Mouse (Mus musculus) lung, embryonic 15.5 days (tissue): ENCODE data around the gene S100a8. TPM values are rescaled to one million over a fixed set of nuclear protein-coding genes. Genes with fewer than 3 reads are reported as not detected.
A peak's percentile ranks its signal among the peaks of the same experiment; 100 is the strongest.

Source experiments
- ATAC-seq: fragments of 200-750 bp; cut with Nextera tagmentation; 2 replicates; pipeline ENCODE4 v1.8.0; 2017; ENCODE audit warnings: moderate number of reproducible peaks, borderline replicate concordance; ENCODE audit not compliant: low FRiP score, low TSS enrichment; ENCODE audit errors: extremely low read depth
- H3K27ac ChIP-seq: fragments of 300-500 bp; sonication (generic); 2 replicates; pipeline ENCODE4 v1.5.1; 2015; ENCODE audit warnings: moderate library complexity, mild to moderate bottlenecking, inconsistent platforms
- H3K27me3 ChIP-seq: fragments of 300-500 bp; sonication (generic); 2 replicates; pipeline ENCODE4 v1.6.1; 2015; ENCODE audit warnings: inconsistent platforms
- H3K36me3 ChIP-seq: fragments of 300-500 bp; sonication (generic); 2 replicates; pipeline ENCODE4 v1.6.1; 2015; ENCODE audit warnings: inconsistent platforms
- H3K4me1 ChIP-seq: fragments of 300-500 bp; sonication (generic); 2 replicates; pipeline ENCODE4 v1.6.1; 2015; ENCODE audit warnings: inconsistent platforms
- H3K4me2 ChIP-seq: fragments of 300-500 bp; sonication (generic); 2 replicates; pipeline ENCODE4 v1.6.1; 2015; ENCODE audit warnings: inconsistent platforms, mild to moderate bottlenecking, moderate library complexity
- H3K4me3 ChIP-seq: fragments of 300-500 bp; sonication (generic); 2 replicates; pipeline ENCODE4 v1.5.1; 2015; ENCODE audit warnings: mild to moderate bottlenecking, inconsistent platforms
- H3K9ac ChIP-seq: fragments of 300-500 bp; sonication (generic); 2 replicates; pipeline ENCODE4 v1.6.1; 2015; ENCODE audit warnings: inconsistent platforms
- H3K9me3 ChIP-seq: fragments of 300-500 bp; sonication (generic); 2 replicates; pipeline ENCODE4 v1.6.1; 2016; ENCODE audit warnings: inconsistent platforms
- WGBS: fragments of 180-500 bp; shearing (Covaris S2); methylation state at CpG from one replicate; pipeline ENCODE4 v1.1.7; 2015; 5-methylcytosine and 5-hydroxymethylcytosine counted together
- polyA plus RNA-seq: library from polyadenylated mRNA; unstranded; fragments of >200 nt; fragmentation: Nextera tagmentation; extraction: Ambion mirVana; gene quantifications from 2 replicates; pipeline ENCODE4 v1.2.1, GENCODE M21; 2015

S100a8 gene
- 20.9 and 28.2 TPM in 2 replicates for polyA plus RNA-seq

DNA sequence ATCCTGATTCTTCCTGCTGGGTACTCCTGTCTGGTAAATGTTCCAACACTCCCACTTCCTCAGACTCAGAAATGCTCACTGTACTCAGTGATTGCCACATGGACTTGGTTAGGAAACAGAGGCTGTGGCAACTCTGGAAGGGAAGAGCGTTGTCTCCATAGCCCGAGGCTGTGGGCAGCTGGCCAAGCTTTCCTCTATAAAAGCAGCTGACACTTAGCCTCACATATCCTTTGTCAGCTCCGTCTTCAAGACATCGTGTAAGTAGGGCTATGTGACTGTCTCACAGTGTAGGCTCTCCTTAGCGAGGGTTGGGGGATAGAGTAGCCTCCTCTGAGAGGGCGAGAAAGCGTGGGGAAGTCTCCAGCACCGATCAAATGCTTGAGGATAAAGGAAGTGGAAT, at the start of gene S100a8:
Gene S100a8, plus strand, starts transcription at position 133 of the 400 bp plus-strand sequence.
- no peak within 1 kb of the TSS for H3K4me2 ChIP-seq
- no peak within 1 kb of the TSS for H3K9ac ChIP-seq
- no peaks in the 10 kb centered on the region for H3K9me3 ChIP-seq
- H3K36me3 ChIP-seq, result no peaks in the 10 kb centered on the region
- no peaks in the 10 kb centered on the region for H3K27me3 ChIP-seq
- ATAC-seq, result peak; percentile 39; the same call in 1 of the 2 replicates
- no peak within 1 kb of the TSS for H3K27ac ChIP-seq
- 52% methylated on average over 8 of the region's 8 CpGs for WGBS
- H3K4me3 ChIP-seq, result no peak within 1 kb of the TSS
- H3K4me1 ChIP-seq, result no peaks in the 10 kb centered on the region

- Histone ChIP-seq H3K9ac (no peak overlapping the region), H3K4me1 (peaks cover 17% of the 10 kb centered on the region), H3K27ac (no peak overlapping the region), H3K36me3 (no peaks in the 10 kb centered on the region), H3K27me3 (no peaks in the 10 kb centered on the region), H3K9me3 (no peaks in the 10 kb centered on the region), H3K4me2 (no peak overlapping the region), H3K4me3 (no peak overlapping the region)
- 30% methylated on average over 7 of the region's 7 CpGs for WGBS
- no peak for ATAC-seq
Measured at GRCm38 (mm10) chr3:90621552-90621951, 47.2 kb upstream of the S100a8 start.

DNA sequence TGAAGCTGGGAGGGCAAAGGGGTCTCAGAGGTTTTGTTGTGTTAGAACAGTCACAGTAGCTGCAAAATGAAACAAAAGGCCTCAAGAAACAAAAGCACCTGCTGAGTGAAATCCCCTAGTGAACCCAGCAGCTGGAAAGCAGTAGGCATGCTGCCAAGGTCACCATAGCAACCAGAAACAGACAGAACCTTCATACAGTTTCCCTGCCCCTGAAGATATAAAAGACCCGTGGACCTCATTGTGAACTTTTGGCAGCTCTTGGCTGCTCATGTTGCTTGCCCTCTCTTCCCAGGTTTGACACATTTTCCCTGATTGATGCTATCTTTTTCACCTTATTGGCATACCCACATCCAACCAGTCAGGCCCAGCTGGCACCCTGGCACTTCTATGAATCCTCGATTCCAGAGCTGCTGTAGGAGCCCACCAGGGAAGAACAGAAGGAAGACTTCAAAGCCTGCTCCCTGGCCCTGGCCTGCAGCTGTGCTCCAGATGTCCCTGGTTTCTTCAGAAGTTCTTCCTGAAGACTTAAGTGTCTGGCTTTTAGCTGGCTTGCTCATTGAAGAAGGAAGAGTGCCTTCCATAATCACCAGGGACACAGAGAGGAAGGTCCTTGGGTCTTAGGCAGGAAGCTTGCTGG, 45.2 kb upstream of the S100a8 start:
- Histone ChIP-seq H3K4me1 (peaks cover 17% of the 10 kb centered on the region), H3K9me3 (no peaks in the 10 kb centered on the region), H3K27ac (peak overlapping the region; percentile 53), H3K4me2 (no peak overlapping the region), H3K4me3 (no peak overlapping the region), H3K9ac (no peak overlapping the region), H3K27me3 (no peaks in the 10 kb centered on the region), H3K36me3 (no peaks in the 10 kb centered on the region)
- 18% methylated on average over 2 of the region's 2 CpGs for WGBS
- peak; percentile 46; the same call in 1 of the 2 replicates for ATAC-seq

DNA sequence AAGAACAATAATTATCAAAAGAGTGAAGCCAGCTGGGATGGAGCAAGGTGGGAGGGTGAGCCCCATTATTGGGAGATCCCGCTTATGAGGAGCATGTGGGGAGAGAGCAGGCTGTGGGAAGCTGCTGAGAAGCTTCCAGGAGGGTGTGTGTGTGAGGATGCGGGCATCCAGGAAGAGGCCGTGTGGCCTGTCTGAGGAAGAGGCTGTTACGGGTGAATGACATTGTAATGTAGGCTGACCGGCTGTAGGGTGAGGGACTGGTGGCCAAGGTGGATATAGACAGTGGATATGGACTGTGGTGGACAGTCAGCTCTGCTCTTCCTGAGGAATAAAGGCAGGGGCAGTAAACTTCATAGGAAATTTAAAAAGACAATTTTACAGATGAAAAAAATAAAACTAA, 43.3 kb upstream of the S100a8 start:
- Histone ChIP-seq H3K9ac (no peak overlapping the region), H3K4me1 (peaks cover 17% of the 10 kb centered on the region), H3K36me3 (no peaks in the 10 kb centered on the region), H3K4me2 (no peak overlapping the region), H3K27me3 (no peaks in the 10 kb centered on the region), H3K27ac (peak overlapping the region; percentile 83), H3K9me3 (no peaks in the 10 kb centered on the region), H3K4me3 (no peak overlapping the region)
- 70% methylated on average over 5 of the region's 5 CpGs for WGBS
- ATAC-seq, result no peak

GRCm38 (mm10) chr3:90626266-90627021, 42.3 kb upstream of the S100a8 start:
- H3K9me3 ChIP-seq, result no peaks in the 10 kb centered on the region
- WGBS, result 36% methylated on average over 9 of the region's 9 CpGs
- peaks cover 17% of the 10 kb centered on the region for H3K4me1 ChIP-seq
- H3K9ac ChIP-seq, result no peak overlapping the region
- H3K27me3 ChIP-seq, result no peaks in the 10 kb centered on the region
- H3K36me3 ChIP-seq, result no peaks in the 10 kb centered on the region
- H3K27ac ChIP-seq, result peak overlapping the region; percentile 83
- H3K4me3 ChIP-seq, result no peak overlapping the region
- peak; percentile 19; the same call in 1 of the 2 replicates for ATAC-seq
- no peak overlapping the region for H3K4me2 ChIP-seq

DNA sequence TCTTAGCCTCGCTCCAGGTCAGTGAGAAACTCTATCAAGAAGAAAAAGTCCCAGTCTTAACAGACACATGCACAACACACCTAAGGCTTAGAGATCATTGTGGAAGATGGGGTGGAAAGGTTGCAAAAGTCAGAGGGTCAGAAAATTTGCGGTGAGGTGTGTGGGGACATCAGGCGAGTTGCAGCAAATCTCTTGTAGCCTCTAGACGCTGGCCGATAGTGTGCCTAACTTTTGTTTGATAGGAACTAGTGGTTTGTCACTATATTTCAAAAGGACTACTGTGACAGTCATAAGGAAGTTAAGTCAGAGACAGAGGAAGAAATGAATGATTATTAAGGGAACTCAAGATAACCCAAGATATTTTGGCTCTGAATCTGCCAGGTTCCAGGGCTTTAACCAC, 41.4 kb upstream of the S100a8 start:
- H3K27me3 ChIP-seq, result no peaks in the 10 kb centered on the region
- H3K4me2 ChIP-seq, result no peak overlapping the region
- no peak overlapping the region for H3K4me3 ChIP-seq
- no peak overlapping the region for H3K9ac ChIP-seq
- no peaks in the 10 kb centered on the region for H3K36me3 ChIP-seq
- WGBS, result 81% methylated on average over 5 of the region's 5 CpGs
- ATAC-seq, result no peak
- peak overlapping the region; percentile 80 for H3K27ac ChIP-seq
- H3K4me1 ChIP-seq, result peaks cover 17% of the 10 kb centered on the region
- no peaks in the 10 kb centered on the region for H3K9me3 ChIP-seq

DNA sequence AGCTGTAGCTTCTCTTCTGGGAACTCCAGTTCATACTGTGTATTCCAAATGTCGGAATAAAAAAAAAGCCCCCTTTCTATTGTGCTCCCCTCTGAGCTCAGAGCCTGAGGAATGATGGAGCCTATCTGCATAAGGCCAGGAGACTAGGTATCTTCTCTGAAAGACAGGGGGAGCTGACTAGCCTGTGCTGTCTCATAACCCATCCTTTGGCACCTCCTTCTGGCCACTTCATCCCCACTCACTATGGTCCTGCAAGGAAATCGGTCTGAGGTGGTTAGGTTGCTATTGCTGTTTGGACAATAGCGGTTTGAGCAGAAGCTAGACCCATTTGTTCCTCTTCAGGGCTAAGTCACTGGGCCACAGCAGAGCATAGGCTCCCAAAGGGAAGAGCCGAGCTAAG, 41.0 kb upstream of the S100a8 start:
- H3K4me1 ChIP-seq, result peaks cover 16% of the 10 kb centered on the region
- no peak overlapping the region for H3K4me3 ChIP-seq
- no peak for ATAC-seq
- no peak overlapping the region for H3K9ac ChIP-seq
- no peak overlapping the region for H3K4me2 ChIP-seq
- no peaks in the 10 kb centered on the region for H3K27me3 ChIP-seq
- no peak overlapping the region for H3K27ac ChIP-seq
- H3K9me3 ChIP-seq, result no peaks in the 10 kb centered on the region
- H3K36me3 ChIP-seq, result no peaks in the 10 kb centered on the region
- 58% methylated on average over 4 of the region's 4 CpGs for WGBS

DNA sequence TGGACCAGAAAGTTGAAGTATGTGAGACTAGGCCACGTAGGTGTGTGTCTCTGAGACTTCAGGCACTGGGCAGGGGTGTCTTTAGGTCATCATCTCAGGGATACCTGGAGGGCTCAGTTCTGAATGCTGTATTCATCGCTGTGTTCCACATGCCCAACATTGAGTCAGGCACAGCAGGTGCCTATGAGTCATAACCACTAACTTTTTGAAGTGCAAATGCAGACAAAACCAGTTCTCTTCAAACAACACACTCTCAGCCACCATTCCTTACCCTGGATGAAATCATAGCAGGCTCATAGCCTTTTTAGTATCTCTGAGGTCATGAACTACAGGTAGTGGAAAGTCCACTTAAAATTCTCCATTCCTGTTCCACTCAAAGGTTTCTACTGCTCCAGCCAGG, 39.5 kb upstream of the S100a8 start:
- ATAC-seq, result no peak
- H3K36me3 ChIP-seq, result no peaks in the 10 kb centered on the region
- no peaks in the 10 kb centered on the region for H3K27me3 ChIP-seq
- H3K4me3 ChIP-seq, result no peak overlapping the region
- H3K4me2 ChIP-seq, result no peak overlapping the region
- no peak overlapping the region for H3K27ac ChIP-seq
- peaks cover 1% of the 10 kb centered on the region; the same call in 1 of the 2 replicates for H3K4me1 ChIP-seq
- WGBS, result 60% methylated on average over 2 of the region's 2 CpGs
- no peak overlapping the region for H3K9ac ChIP-seq
- no peaks in the 10 kb centered on the region for H3K9me3 ChIP-seq

DNA sequence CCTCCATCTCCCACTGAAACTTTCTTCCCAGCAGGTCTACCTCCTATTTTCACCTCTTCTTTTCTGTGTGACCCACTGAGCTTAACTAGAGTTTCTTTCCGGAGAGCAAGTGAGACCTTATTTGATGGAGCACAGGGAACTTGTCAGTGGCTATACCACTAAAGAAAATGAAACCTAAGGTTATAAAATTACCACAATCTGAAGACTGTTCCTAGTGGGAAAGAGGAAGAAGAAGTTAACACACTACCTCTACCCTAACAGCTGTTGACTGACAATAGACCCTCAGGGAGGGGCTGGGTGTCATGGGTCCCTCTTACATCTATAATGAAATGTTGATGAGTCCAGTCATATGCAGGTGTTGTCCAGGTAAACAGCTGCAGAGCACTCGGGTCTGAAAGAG, 36.8 kb upstream of the S100a8 start:
- H3K27ac ChIP-seq, result no peak overlapping the region
- H3K9ac ChIP-seq, result no peak overlapping the region
- H3K4me3 ChIP-seq, result no peak overlapping the region
- H3K9me3 ChIP-seq, result no peaks in the 10 kb centered on the region
- WGBS, result 78% methylated on average over 2 of the region's 2 CpGs
- no peaks in the 10 kb centered on the region for H3K4me1 ChIP-seq
- no peak for ATAC-seq
- H3K27me3 ChIP-seq, result no peaks in the 10 kb centered on the region
- no peak overlapping the region for H3K4me2 ChIP-seq
- no peaks in the 10 kb centered on the region for H3K36me3 ChIP-seq

GRCm38 (mm10) chr3:90638511-90639275, 30.1 kb upstream of the S100a8 start:
- Histone ChIP-seq H3K4me2 (no peak overlapping the region), H3K4me1 (no peaks in the 10 kb centered on the region), H3K9me3 (no peaks in the 10 kb centered on the region), H3K27me3 (no peaks in the 10 kb centered on the region), H3K9ac (no peak overlapping the region), H3K36me3 (no peaks in the 10 kb centered on the region), H3K4me3 (no peak overlapping the region), H3K27ac (no peak overlapping the region)
- 44% methylated on average over 1 of the region's 1 CpGs for WGBS
- no peak for ATAC-seq

DNA sequence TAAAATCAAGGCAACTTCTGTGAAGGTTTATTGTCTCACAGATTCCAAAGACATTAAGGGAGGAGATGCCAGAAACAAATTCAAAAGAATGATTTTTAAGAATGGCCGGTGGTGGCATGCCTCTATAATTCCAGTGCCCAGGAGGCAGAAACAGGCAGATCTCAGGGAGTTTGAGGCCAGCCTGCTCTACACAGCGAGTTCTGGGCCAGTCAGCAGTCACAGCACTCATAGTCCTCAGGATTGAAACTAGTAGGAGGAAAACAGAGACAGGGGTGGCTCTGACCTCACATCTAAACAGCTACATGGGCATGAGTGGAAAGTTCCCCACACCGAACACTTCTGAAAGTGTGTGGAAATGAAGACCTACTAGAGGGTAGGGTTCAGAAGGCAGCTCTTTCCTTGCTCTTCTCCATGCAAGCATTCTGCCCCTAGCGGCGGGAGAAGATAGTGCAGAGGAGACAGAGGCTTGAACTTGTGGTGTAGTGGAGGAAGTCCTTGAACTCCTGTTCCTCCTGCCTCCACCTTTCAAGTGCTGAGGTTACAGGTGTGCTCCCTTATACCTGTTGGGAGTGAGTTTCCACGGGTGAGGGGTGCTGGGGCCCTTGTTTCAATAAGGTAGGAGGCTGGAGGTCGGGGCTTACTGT, 29.1 kb upstream of the S100a8 start:
- Histone ChIP-seq H3K27me3 (no peaks in the 10 kb centered on the region), H3K4me2 (no peak overlapping the region), H3K27ac (no peak overlapping the region), H3K9me3 (no peaks in the 10 kb centered on the region), H3K9ac (no peak overlapping the region), H3K36me3 (no peaks in the 10 kb centered on the region), H3K4me3 (no peak overlapping the region), H3K4me1 (no peaks in the 10 kb centered on the region)
- ATAC-seq, result no peak
- WGBS, result 51% methylated on average over 7 of the region's 7 CpGs
